Mouse (Mus musculus): ENCODE measurements around the gene Akap8.

DNA sequence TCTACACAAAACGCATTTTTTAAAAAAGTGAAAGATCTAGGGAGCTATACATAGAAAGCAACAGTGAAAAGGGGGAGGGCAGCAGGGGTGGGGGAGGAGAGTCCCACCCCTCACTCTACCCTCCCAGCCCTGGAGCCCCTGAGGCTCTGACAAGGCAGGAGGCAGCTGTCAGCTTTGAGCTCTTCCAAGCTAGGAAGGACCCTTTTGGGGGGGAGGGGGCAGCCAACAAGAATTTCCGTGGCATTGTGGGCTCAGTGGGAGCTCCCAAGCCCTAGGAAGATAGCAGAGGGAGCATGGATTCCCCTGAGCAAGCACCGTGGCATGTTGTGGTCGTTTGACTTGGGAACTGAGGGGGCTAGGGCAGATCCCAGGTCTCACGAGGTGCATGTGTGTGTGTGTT lies 33.2 kb upstream of the Akap8 start:
- no peak for TF ChIP-seq ZNF384 (IDR thresholded peaks at IDR 0.05; ENCODE audit: low read depth, low read length)
- no peak for TF ChIP-seq CHD2 (IDR thresholded peaks at IDR 0.05; ENCODE audit: low read depth, low read length)
